In the genomic region with DNA sequence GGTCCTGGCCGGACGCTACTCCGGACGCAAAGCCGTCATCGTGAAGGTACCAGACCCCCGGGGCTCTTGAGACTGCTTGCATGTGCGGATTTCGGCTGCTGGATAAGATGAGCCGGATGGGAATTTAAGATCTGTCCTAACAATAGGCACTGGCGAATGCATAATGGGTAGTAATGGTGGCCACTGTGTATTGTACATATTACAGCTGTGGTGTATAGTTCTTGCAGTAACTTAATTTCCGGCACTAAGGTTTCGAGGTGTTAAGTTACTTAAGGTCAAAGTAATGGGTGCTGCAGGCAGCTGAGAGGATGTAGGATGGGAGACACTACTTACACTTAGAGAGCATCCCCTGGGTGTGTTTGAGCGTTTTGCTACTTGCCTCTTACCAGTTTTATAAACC, we compare ENCODE assay signal across 8 mouse cellular contexts. TPM values are rescaled to one million over a fixed set of nuclear protein-coding genes. Genes with fewer than 3 reads are reported as not detected.
DNase-seq lines count a peak whose midpoint lies in the region; ATAC-seq and TF ChIP-seq lines count a peak whose summit lies in the region.

No protein-coding gene starts in this region.

- peaks cover 17% of the 10 kb centered on the region for H3K36me3 ChIP-seq in liver, adult 2 months (ENCODE audit: control insufficient read depth, insufficient read depth, low read length)
- H3K36me3 ChIP-seq in embryonic facial prominence, embryonic 10.5 days (replicated peaks): peaks cover 39% of the 10 kb centered on the region
- peaks cover 30% of the 10 kb centered on the region for H3K36me3 ChIP-seq in intestine, embryonic 14.5 days (ENCODE audit: control insufficient read depth, insufficient read depth, low read length)
- H3K36me3 ChIP-seq in neural tube, embryonic 13.5 days: peaks cover 33% of the 10 kb centered on the region

- H3K27ac ChIP-seq in liver, adult 2 months (replicated peaks; ENCODE audit: insufficient read depth, low read depth, low read length): peak overlapping the region; percentile 59
- peak overlapping the region; percentile 98 for H3K27ac ChIP-seq in embryonic facial prominence, embryonic 10.5 days (replicated peaks)
- H3K27ac ChIP-seq in intestine, embryonic 14.5 days (ENCODE audit: low read depth): peak overlapping the region; percentile 86
- H3K27ac ChIP-seq in neural tube, embryonic 13.5 days (replicated peaks): peak overlapping the region; percentile 93

- no peak for TF ChIP-seq POLR2A in liver, adult 2 months (IDR thresholded peaks at IDR 0.05; ENCODE audit: extremely low read depth, insufficient read depth, low read length)

- ATAC-seq in intestine, embryonic 14.5 days (replicated peaks; ENCODE audit: low FRiP score, low TSS enrichment, low read depth): no peak
- peak; percentile 13 for ATAC-seq in neural tube, embryonic 13.5 days (ENCODE audit: low read depth)
- no peak for ATAC-seq in monocyte, adult 5-6 weeks (replicated peaks; ENCODE audit: insufficient number of reproducible peaks, low FRiP score, low TSS enrichment, poor library complexity, severe bottlenecking)

- peak overlapping the region; percentile 95 for H3K4me2 ChIP-seq in intestine, embryonic 14.5 days (ENCODE audit: low read length)
- H3K4me2 ChIP-seq in neural tube, embryonic 13.5 days: peak overlapping the region; percentile 90

- H3K4me3 ChIP-seq in liver, adult 2 months (ENCODE audit: insufficient read depth, low read depth, low read length): peak overlapping the region; percentile 77
- peak overlapping the region; percentile 90 for H3K4me3 ChIP-seq in embryonic facial prominence, embryonic 10.5 days
- peak overlapping the region; percentile 100 for H3K4me3 ChIP-seq in intestine, embryonic 14.5 days (ENCODE audit: low read depth, low read length)
- H3K4me3 ChIP-seq in neural tube, embryonic 13.5 days: peak overlapping the region; percentile 84

- WGBS in liver, adult 2 months: under 1% methylated on average over 14 of the region's 14 CpGs
- 2% methylated on average over 14 of the region's 14 CpGs for WGBS in embryonic facial prominence, embryonic 10.5 days
- WGBS in intestine, embryonic 14.5 days: under 1% methylated on average over 14 of the region's 14 CpGs
- 2% methylated on average over 14 of the region's 14 CpGs for WGBS in neural tube, embryonic 13.5 days

- H3K9ac ChIP-seq in liver, adult 2 months (ENCODE audit: low read depth, low read length): peak overlapping the region; percentile 82
- H3K9ac ChIP-seq in intestine, embryonic 14.5 days (ENCODE audit: low read length): peak overlapping the region; percentile 94
- H3K9ac ChIP-seq in neural tube, embryonic 13.5 days: peak overlapping the region; percentile 95

- DNase-seq in liver, adult 2 months (ENCODE audit: extremely low read depth, low read depth, low spot score): peak; percentile 19
- no peak for DNase-seq in liver
- no peak for DNase-seq in embryonic facial prominence, embryonic 10.5 days (ENCODE audit: low spot score)
- no peak for DNase-seq in intestine, embryonic 14.5 days (ENCODE audit: low spot score)
- no peak for DNase-seq in adrenal gland, adult 18-20 months (ENCODE audit: low spot score in 2 of 2)
- no peak for DNase-seq in gastrocnemius, adult 18-20 months (ENCODE audit: low spot score)

- no peaks in the 10 kb centered on the region for H3K9me3 ChIP-seq in embryonic facial prominence, embryonic 10.5 days
- H3K9me3 ChIP-seq in intestine, embryonic 14.5 days (ENCODE audit: control insufficient read depth, low read length): no peaks in the 10 kb centered on the region
- no peaks in the 10 kb centered on the region for H3K9me3 ChIP-seq in neural tube, embryonic 13.5 days

- H3K27me3 ChIP-seq in liver, adult 2 months (ENCODE audit: control insufficient read depth, insufficient read depth, low read length): no peaks in the 10 kb centered on the region
- no peaks in the 10 kb centered on the region for H3K27me3 ChIP-seq in embryonic facial prominence, embryonic 10.5 days (replicated peaks; ENCODE audit: low read depth, poor library complexity, severe bottlenecking)
- no peaks in the 10 kb centered on the region for H3K27me3 ChIP-seq in intestine, embryonic 14.5 days (replicated peaks; ENCODE audit: control insufficient read depth, insufficient read depth, low read length)
- H3K27me3 ChIP-seq in neural tube, embryonic 13.5 days: no peaks in the 10 kb centered on the region

- H3K4me1 ChIP-seq in liver, adult 2 months (ENCODE audit: control insufficient read depth, insufficient read depth, low read length): peaks cover 10% of the 10 kb centered on the region
- H3K4me1 ChIP-seq in embryonic facial prominence, embryonic 10.5 days: peaks cover 20% of the 10 kb centered on the region
- H3K4me1 ChIP-seq in intestine, embryonic 14.5 days (replicated peaks; ENCODE audit: control insufficient read depth, insufficient read depth, low read length): peaks cover 13% of the 10 kb centered on the region
- peaks cover 22% of the 10 kb centered on the region for H3K4me1 ChIP-seq in neural tube, embryonic 13.5 days (replicated peaks)

- no peak for TF ChIP-seq CTCF in liver, adult 2 months (IDR thresholded peaks at IDR 0.05; ENCODE audit: low read depth, low read length)

- peaks cover 8% of the 10 kb centered on the region; the same call in 1 of the 2 replicates for H3K79me2 ChIP-seq in liver, adult 2 months (ENCODE audit: control insufficient read depth, insufficient read depth, low read length)

RNA-seq across cellular contexts. Expression of a gene that starts 0.7 kb away (rescaled TPM):
- total RNA-seq in liver, adult 2 months (2014; rRNA removed): 236 and 259 TPM in 2 replicates
- polyA plus RNA-seq in liver, adult 2 months (2012; rRNA removed): 193 and 230 TPM in 2 replicates
- 469 and 481 TPM in 2 replicates for polyA plus RNA-seq in embryonic facial prominence, embryonic 10.5 days (2016; fragmentation: Nextera tagmentation; extraction: Ambion mirVana)
- 412 and 439 TPM in 2 replicates for polyA plus RNA-seq in intestine, embryonic 14.5 days (2014; fragmentation: Nextera tagmentation; extraction: Ambion mirVana)
- 303 and 315 TPM in 2 replicates for polyA plus RNA-seq in neural tube, embryonic 13.5 days (2015; fragmentation: Nextera tagmentation; extraction: Ambion mirVana)
- total RNA-seq in adrenal gland, adult 18-20 months (2021): 10 to 100 TPM; 68.8 to 83.9 TPM
- 465 to 1,168 TPM (median 1,010 TPM) in 3 replicates for total RNA-seq in monocyte, adult 5-6 weeks (2017)
- 10 to 100 TPM; 33.9 to 45.4 TPM for total RNA-seq in gastrocnemius, adult 18-20 months (2021)

RNA-seq across cellular contexts. Expression of a gene that starts 5.4 kb away (rescaled TPM):
- total RNA-seq in liver, adult 2 months (2014; rRNA removed): 24.6 and 37.1 TPM in 2 replicates
- 33.8 and 43.6 TPM in 2 replicates for polyA plus RNA-seq in liver, adult 2 months (2012; rRNA removed)
- polyA plus RNA-seq in embryonic facial prominence, embryonic 10.5 days (2016; fragmentation: Nextera tagmentation; extraction: Ambion mirVana): 2.1 and 3.1 TPM in 2 replicates
- polyA plus RNA-seq in intestine, embryonic 14.5 days (2014; fragmentation: Nextera tagmentation; extraction: Ambion mirVana): 16.9 and 18.3 TPM in 2 replicates
- polyA plus RNA-seq in neural tube, embryonic 13.5 days (2015; fragmentation: Nextera tagmentation; extraction: Ambion mirVana): 3.6 and 3.8 TPM in 2 replicates
- total RNA-seq in adrenal gland, adult 18-20 months (2021): 10 to 100 TPM; 30.0 to 38.8 TPM
- total RNA-seq in monocyte, adult 5-6 weeks (2017): 65.6 to 68.1 TPM (median 67.1 TPM) in 3 replicates
- total RNA-seq in gastrocnemius, adult 18-20 months (2021): 1 to 10 TPM; 8.6 to 8.7 TPM

RNA-seq across cellular contexts. Expression of a gene that starts 17.6 kb away (rescaled TPM):
- 0.27 and 0.46 TPM in 2 replicates for total RNA-seq in liver, adult 2 months (2014; rRNA removed)
- polyA plus RNA-seq in liver, adult 2 months (2012; rRNA removed): 0.93 and 1.1 TPM in 2 replicates
- polyA plus RNA-seq in embryonic facial prominence, embryonic 10.5 days (2016; fragmentation: Nextera tagmentation; extraction: Ambion mirVana): 3.9 and 4.7 TPM in 2 replicates
- polyA plus RNA-seq in intestine, embryonic 14.5 days (2014; fragmentation: Nextera tagmentation; extraction: Ambion mirVana): 16.3 and 17.9 TPM in 2 replicates
- polyA plus RNA-seq in neural tube, embryonic 13.5 days (2015; fragmentation: Nextera tagmentation; extraction: Ambion mirVana): 3.3 and 4.3 TPM in 2 replicates
- 1 to 10 TPM; 6.1 TPM for total RNA-seq in adrenal gland, adult 18-20 months (2021)
- 2.7 TPM in 1 of 3 replicates, not detected in the others for total RNA-seq in monocyte, adult 5-6 weeks (2017)
- total RNA-seq in gastrocnemius, adult 18-20 months (2021): 10 to 100 TPM; 74.3 to 82.6 TPM

RNA-seq across cellular contexts. Expression of a gene that starts 17.9 kb away (rescaled TPM):
- total RNA-seq in liver, adult 2 months (2014; rRNA removed): 2.8 and 3.1 TPM in 2 replicates
- polyA plus RNA-seq in liver, adult 2 months (2012; rRNA removed): 8.6 and 8.9 TPM in 2 replicates
- 17.5 and 21.4 TPM in 2 replicates for polyA plus RNA-seq in embryonic facial prominence, embryonic 10.5 days (2016; fragmentation: Nextera tagmentation; extraction: Ambion mirVana)
- polyA plus RNA-seq in intestine, embryonic 14.5 days (2014; fragmentation: Nextera tagmentation; extraction: Ambion mirVana): 13.5 and 14.5 TPM in 2 replicates
- polyA plus RNA-seq in neural tube, embryonic 13.5 days (2015; fragmentation: Nextera tagmentation; extraction: Ambion mirVana): 25.5 and 28.5 TPM in 2 replicates
- total RNA-seq in adrenal gland, adult 18-20 months (2021): 10 to 100 TPM; 28.2 TPM
- total RNA-seq in monocyte, adult 5-6 weeks (2017): 5.2 to 9.8 TPM (median 8.1 TPM) in 3 replicates
- total RNA-seq in gastrocnemius, adult 18-20 months (2021): 1 to 10 TPM; 7.5 to 7.7 TPM

RNA-seq across cellular contexts. Expression of a gene that starts 18.2 kb away (rescaled TPM):
- 0.20 and 0.65 TPM in 2 replicates for total RNA-seq in liver, adult 2 months (2014; rRNA removed)
- polyA plus RNA-seq in liver, adult 2 months (2012; rRNA removed): 0.10 and 0.37 TPM in 2 replicates
- 12.6 and 13.1 TPM in 2 replicates for polyA plus RNA-seq in embryonic facial prominence, embryonic 10.5 days (2016; fragmentation: Nextera tagmentation; extraction: Ambion mirVana)
- 8.6 and 9.6 TPM in 2 replicates for polyA plus RNA-seq in intestine, embryonic 14.5 days (2014; fragmentation: Nextera tagmentation; extraction: Ambion mirVana)
- polyA plus RNA-seq in neural tube, embryonic 13.5 days (2015; fragmentation: Nextera tagmentation; extraction: Ambion mirVana): 5.7 and 8.3 TPM in 2 replicates
- total RNA-seq in adrenal gland, adult 18-20 months (2021): 1 to 10 TPM; 2.7 to 4.7 TPM
- 5.1 TPM in 1 of 3 replicates, not detected in the others for total RNA-seq in monocyte, adult 5-6 weeks (2017)
- 1 to 10 TPM; 5.5 to 6.8 TPM for total RNA-seq in gastrocnemius, adult 18-20 months (2021)

Comparison
In these comparisons a context has a peak if more than half of its experiments do, and no peak if none do; other contexts are left out.
1. RNA of a gene that starts 17.6 kb away (total RNA-seq): 74.3 to 82.6 TPM in gastrocnemius, adult 18-20 months; 6.1 TPM in adrenal gland, adult 18-20 months, 0.27 to 0.46 TPM in liver, adult 2 months and 2.7 TPM in monocyte, adult 5-6 weeks; every median in the first group is over 10 times any median in the second.
2. Peak in every context shown above with its lines, with median percentiles within 50 percentile points of each other: H3K27ac ChIP-seq, H3K4me3 ChIP-seq and H3K9ac ChIP-seq.